Mouse (Mus musculus) cortical plate, adult 2 months (tissue): ENCODE data around the gene Gata5. TPM values are rescaled to one million over a fixed set of nuclear protein-coding genes. Genes with fewer than 3 reads are reported as not detected.

Experiments used
- H3K27ac ChIP-seq: fragments of 200-500 bp; 2 replicates; pipeline ENCODE4 v1.5.1; 2012; ENCODE audit warnings: low read length, control low read depth, inconsistent platforms; ENCODE audit not compliant: insufficient read depth
- H3K4me1 ChIP-seq: fragments of 200-500 bp; 2 replicates; pipeline ENCODE4 v1.6.1; 2011; ENCODE audit warnings: low read length; ENCODE audit not compliant: control insufficient read depth, insufficient read depth
- H3K4me3 ChIP-seq: fragments of 200-500 bp; 2 replicates; pipeline ENCODE4 v1.5.1; 2011; ENCODE audit warnings: mild to moderate bottlenecking, low read length, control low read depth; ENCODE audit not compliant: insufficient read depth
- CTCF ChIP-seq: fragments of 200-500 bp; IDR thresholded peaks from 2 replicates; pipeline ENCODE4 v1.5.1; 2011; ENCODE audit warnings: mild to moderate bottlenecking, control low read depth, low read length; ENCODE audit not compliant: insufficient read depth; ENCODE audit errors: extremely low read depth
- POLR2A ChIP-seq: fragments of 200-500 bp; IDR thresholded peaks from 2 replicates; pipeline ENCODE4 v1.6.1; 2011; ENCODE audit warnings: mild to moderate bottlenecking, low read length, control low read depth; ENCODE audit not compliant: insufficient read depth; ENCODE audit errors: extremely low read depth
- polyA plus RNA-seq: library from polyadenylated mRNA; depleted of rRNA; stranded (reverse); fragments of >200 nt; gene quantifications from 2 replicates; pipeline ENCODE4 v1.2.3, GENCODE M21; 2012; rRNA removed

Gene Gata5
- not detected in 2 replicates for polyA plus RNA-seq

- no peak for TF ChIP-seq POLR2A
- TF ChIP-seq CTCF, result no peak
These were observed at the start of gene Gata5 for GRCm38 (mm10) chr2:180334551-180334986. Gata5 (minus strand) TSS chr2:180334699.

GRCm38 (mm10) chr2:180376730-180377129 lies 42.2 kb upstream of the Gata5 start:
- H3K27ac ChIP-seq, result no peak overlapping the region
- TF ChIP-seq CTCF, result no peak
- no peak for TF ChIP-seq POLR2A
- H3K4me3 ChIP-seq, result no peak overlapping the region

More at GRCm38 (mm10) chr2:180334551-180334986, at the start of gene Gata5:
- Histone ChIP-seq H3K4me3 (no peak within 1 kb of the TSS), H3K27ac (no peak within 1 kb of the TSS), H3K4me1 (no peaks in the 10 kb centered on the region)

GRCm38 (mm10) chr2:180373256-180373655 lies 38.8 kb upstream of the Gata5 start:
- Histone ChIP-seq H3K4me1 (no peaks in the 10 kb centered on the region), H3K27ac (no peak overlapping the region), H3K4me3 (no peak overlapping the region)
- no peak for TF ChIP-seq CTCF
- no peak for TF ChIP-seq POLR2A

More at GRCm38 (mm10) chr2:180376730-180377129, 42.2 kb upstream of the Gata5 start:
- H3K4me1 ChIP-seq, result no peaks in the 10 kb centered on the region

GRCm38 (mm10) chr2:180368359-180368758 lies 33.9 kb upstream of the Gata5 start:
- Histone ChIP-seq H3K4me1 (no peaks in the 10 kb centered on the region), H3K27ac (no peak overlapping the region), H3K4me3 (no peak overlapping the region)
- TF ChIP-seq CTCF (no peak), POLR2A (no peak)

- TF ChIP-seq POLR2A (no peak), CTCF (no peak)
- Histone ChIP-seq H3K4me1 (no peaks in the 10 kb centered on the region), H3K27ac (no peak overlapping the region), H3K4me3 (no peak overlapping the region)
These were observed 32.9 kb upstream of the Gata5 start for GRCm38 (mm10) chr2:180367350-180367749.

GRCm38 (mm10) chr2:180363434-180363720 lies 28.9 kb upstream of the Gata5 start:
- Histone ChIP-seq H3K4me3 (no peak overlapping the region), H3K4me1 (no peaks in the 10 kb centered on the region), H3K27ac (no peak overlapping the region)
- TF ChIP-seq POLR2A, result no peak

- TF ChIP-seq CTCF, result no peak
- TF ChIP-seq POLR2A, result no peak
- H3K4me3 ChIP-seq, result no peak overlapping the region
- H3K27ac ChIP-seq, result no peak overlapping the region
- no peaks in the 10 kb centered on the region for H3K4me1 ChIP-seq
These were observed 28.3 kb upstream of the Gata5 start for GRCm38 (mm10) chr2:180362585-180363433.

- Histone ChIP-seq H3K4me3 (no peak overlapping the region), H3K27ac (no peak overlapping the region), H3K4me1 (no peaks in the 10 kb centered on the region)
- TF ChIP-seq CTCF, result peak; percentile 56
- TF ChIP-seq POLR2A, result no peak
These were observed 24.6 kb upstream of the Gata5 start for GRCm38 (mm10) chr2:180359062-180359461.

- no peaks in the 10 kb centered on the region for H3K4me1 ChIP-seq
- H3K27ac ChIP-seq, result no peak overlapping the region
- TF ChIP-seq CTCF (peak; percentile 83), POLR2A (no peak)
- no peak overlapping the region for H3K4me3 ChIP-seq
These were observed 18.8 kb upstream of the Gata5 start for GRCm38 (mm10) chr2:180353338-180353737.

- TF ChIP-seq CTCF (peak; percentile 55), POLR2A (no peak)
- Histone ChIP-seq H3K27ac (no peak overlapping the region), H3K4me3 (no peak overlapping the region), H3K4me1 (no peaks in the 10 kb centered on the region)
These were observed 16.2 kb upstream of the Gata5 start for GRCm38 (mm10) chr2:180350700-180351099.
